Mouse (Mus musculus) adrenal gland, adult 18-20 months (tissue): ENCODE measurements around the gene Vav2. TPM values are rescaled to one million over a fixed set of nuclear protein-coding genes. Genes with fewer than 3 reads are reported as not detected.

Experiments
- DNase-seq, 2 experiments: peaks; one replicate each; pipeline ENCODE4 v3.0.0; 2021 to 2022; ENCODE audit warnings: low spot score in 2 of 2
- total RNA-seq, 2 experiments: library from RNA; stranded (reverse); gene quantifications; 1 replicate in 1 of 2; 2 replicates in 1 of 2; pipeline ENCODE4 v1.2.3; 2021

The Vav2 gene
- total RNA-seq, 2 experiments from 2014 or later = 24.5 to 25.2 TPM

DNA sequence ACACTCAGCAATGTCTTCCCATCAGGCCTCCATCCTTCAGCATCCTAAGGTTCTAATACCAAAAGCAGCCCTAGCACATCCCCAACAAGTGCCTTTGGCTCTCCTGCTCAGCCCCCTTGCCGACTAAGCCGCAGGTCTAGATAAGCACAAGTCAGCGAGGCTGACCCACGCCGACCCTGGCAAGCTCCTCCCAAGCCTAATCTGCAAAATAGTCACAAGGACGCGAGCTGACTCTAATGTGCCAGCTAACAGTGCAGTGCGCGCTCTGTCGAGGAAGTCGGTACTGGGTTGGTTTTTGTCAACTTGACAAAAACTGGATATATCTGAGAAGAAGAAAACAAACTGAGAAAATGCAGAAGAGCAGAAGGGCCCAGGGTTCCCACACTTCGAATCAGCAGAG, 53.5 kb downstream of the Vav2 start:
- peak in 1 of 2 experiments; percentile 48 for DNase-seq

DNA sequence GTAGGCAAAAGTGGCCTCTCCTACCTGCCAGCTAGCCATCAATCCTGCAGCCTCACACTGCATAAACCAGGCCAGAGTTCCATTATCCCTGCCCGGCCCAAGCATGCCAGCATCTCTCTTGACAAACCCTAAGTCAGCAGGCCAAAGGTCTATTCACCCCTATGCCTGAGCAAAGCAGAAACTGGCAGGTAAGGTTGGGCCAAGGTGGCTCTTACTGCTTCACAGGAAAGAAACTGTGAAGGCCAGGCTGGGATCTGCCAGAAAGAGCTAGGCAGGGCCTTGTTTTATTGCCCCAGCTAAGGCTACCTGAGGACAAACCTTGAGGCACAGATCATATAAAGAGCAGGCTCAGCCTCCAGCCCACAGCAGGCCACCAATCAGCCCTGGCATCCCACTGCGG, 55.4 kb downstream of the Vav2 start:
- no peak for DNase-seq

DNA sequence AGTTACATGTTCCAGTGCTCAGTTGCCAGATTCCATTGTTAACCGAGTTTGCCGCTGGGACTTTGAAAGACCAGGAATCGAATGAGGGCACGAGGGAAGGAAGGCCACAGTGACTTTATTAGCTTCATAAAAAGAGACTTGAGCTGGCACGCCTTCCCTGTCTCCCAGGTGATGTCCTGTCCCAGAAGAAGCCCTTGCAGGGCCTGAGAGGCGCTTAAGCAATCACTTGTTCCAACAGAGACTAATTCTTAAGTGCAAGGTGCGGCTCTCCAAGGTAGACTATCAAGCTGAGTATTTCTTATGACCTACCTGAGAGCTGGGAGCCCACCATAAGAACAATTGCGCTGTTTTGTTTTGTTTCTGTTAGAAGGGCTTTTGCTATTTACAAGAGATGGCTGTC, 57.9 kb downstream of the Vav2 start:
- DNase-seq = no peak

- DNase-seq = no peak
Measured at GRCm38 (mm10) chr2:27365296-27365695, 61.5 kb downstream of the Vav2 start.

DNA sequence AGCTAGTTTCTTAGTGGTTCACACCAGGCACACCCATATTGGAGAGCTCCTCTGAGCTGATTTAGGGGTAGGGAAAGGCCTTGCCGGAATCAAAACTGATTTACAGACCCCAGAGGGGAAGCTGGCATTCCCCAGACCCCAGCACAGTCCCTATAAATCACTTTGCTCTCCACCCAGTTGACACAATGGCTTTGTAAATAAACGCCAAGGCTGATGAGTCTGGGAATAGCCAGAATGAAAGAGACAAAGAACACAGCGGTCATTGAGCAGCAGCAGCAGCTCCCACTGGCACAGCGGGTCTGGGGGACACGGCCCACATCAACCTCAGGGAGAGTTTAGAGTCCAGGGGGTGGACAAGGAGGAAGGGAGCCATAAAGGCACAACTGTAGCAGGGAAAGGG, 65.0 kb downstream of the Vav2 start:
- no peak for DNase-seq

DNA sequence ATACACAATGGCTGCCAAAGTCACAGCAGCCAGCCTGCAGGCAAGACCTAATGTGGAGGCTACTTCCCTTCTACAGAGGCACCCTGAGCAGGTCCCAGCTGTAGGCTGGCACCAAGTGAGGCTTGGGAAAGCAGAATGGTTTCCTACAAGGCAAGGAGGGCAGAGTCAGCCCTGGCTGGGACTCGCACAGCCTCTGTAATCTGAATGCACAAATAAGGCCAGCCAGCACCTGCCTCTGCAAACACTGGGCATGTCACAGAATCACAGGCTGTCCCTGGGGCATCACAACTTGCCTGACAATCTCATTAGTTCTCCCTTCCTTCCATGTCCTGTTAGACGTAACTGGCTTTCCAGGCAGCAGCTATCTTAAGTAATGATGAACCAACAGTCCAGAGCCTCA, 68.4 kb downstream of the Vav2 start:
- no peak for DNase-seq

DNA sequence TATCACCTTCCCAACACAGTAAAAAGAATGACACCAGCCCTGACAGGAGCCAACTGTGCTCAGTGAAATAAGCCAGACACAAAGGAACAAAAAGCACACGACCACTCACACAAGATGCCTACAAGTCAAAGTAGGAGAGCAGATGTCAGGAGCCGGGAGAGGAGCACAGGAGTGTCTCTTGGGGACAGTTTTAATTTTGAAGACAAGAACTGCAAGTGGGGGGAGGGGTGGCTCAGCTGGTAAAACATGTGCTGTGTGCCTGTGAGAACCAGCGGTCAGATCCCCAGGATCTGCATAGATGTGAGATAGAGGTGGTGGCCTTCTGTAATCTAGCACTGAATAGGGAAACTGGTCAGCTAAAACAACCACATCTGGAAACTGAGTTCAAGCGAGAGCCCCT, 71.1 kb downstream of the Vav2 start:
- DNase-seq = no peak

DNA sequence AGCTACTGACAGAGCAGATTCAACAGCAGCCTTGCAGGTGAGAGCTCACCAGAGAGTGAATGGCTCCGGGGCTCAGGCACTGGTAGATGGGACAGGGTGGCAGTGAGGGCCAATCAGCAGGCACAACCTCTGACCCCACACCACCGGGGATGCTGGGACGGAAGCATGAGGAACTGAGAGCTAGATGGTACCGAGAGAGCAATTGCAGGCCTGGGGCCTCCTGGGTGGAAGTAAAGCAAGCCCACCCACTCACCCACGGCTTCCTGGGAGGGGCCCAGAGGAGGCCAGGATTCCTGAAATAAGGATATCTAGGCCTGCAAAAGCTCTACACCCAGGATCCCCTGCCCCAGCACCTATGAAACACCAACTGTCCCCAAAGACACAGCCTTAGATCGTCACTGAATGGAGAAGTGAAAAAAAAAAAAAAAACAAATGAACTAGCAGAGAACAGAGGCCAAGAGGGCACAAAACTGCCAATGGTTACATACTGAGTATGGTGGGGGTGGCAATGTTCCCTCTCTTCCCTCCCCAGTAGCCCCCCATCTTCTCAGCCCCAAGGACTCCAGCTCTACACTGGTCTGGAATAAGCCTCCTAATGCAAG, 72.1 kb downstream of the Vav2 start:
- no peak for DNase-seq

DNA sequence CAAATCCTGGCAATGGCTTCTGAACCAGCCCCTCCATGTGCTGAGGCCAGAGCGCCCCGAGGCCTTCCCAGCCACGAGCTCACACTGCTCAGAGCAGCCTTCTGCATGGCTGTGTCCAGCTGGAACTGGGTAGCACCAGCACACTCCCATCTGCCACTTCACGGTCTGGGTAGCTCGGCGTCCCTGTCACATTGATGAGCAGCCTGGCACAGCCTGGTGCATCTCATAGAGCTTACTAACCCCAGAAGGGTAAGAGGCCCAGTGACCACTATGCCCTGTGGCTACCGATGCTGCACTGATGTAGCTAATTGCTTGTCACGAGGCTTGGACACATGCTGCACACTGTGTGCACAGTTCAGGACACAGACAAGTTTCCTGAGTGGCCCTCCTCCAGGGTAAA, 74.1 kb downstream of the Vav2 start:
- DNase-seq = no peak

- no peak for DNase-seq
Measured at GRCm38 (mm10) chr2:27350371-27350770, 76.5 kb downstream of the Vav2 start.

- DNase-seq = peak in 1 of 2 experiments; percentile 26
Measured at GRCm38 (mm10) chr2:27343984-27344453, 82.8 kb downstream of the Vav2 start.

GRCm38 (mm10) chr2:27340682-27341081, 86.2 kb downstream of the Vav2 start:
- no peak for DNase-seq

- DNase-seq = no peak
Measured at GRCm38 (mm10) chr2:27339051-27339450, 87.8 kb downstream of the Vav2 start.

- DNase-seq = no peak
Measured at GRCm38 (mm10) chr2:27337261-27337660, 89.6 kb downstream of the Vav2 start.

DNA sequence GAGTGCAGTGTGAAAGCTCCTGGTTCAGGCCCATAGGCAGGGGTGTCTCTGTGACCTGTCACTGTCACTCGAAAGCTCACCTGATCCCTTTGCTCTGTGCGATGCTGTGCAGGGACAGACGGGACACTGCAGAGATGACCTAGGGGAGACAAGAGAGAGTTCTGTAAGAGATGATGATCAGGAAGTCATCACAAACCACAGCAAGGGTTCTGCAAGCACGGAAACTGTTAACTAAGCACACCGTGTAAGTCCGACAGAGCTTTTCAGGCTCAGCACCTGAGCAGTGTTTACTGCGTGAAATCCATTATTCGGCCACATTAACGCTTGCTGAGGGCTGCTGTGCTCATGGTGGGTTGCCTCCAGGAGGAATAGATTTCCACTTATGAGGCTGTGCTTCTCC, 90.2 kb downstream of the Vav2 start:
- no peak for DNase-seq

DNA sequence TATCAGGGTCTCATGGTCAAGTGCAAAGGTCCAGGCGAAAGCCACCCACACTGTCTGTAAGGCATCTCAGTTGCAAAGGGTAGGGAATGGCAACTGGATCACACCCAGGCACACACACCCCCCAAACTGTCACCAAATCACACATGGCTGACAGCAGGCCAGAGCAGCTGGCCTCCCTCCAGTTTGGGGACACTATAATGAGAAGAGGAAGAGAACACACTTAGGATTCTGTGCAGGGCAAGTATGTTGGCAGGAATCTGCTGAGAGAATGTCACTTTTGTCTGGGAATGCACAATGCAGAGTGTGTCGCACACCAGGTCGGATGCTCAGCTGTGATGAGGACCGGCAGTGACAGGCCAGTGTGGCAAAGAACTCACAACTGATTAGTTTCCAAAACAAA, 92.0 kb downstream of the Vav2 start:
- DNase-seq = no peak

GRCm38 (mm10) chr2:27331560-27331959, 95.3 kb downstream of the Vav2 start:
- DNase-seq = no peak

DNA sequence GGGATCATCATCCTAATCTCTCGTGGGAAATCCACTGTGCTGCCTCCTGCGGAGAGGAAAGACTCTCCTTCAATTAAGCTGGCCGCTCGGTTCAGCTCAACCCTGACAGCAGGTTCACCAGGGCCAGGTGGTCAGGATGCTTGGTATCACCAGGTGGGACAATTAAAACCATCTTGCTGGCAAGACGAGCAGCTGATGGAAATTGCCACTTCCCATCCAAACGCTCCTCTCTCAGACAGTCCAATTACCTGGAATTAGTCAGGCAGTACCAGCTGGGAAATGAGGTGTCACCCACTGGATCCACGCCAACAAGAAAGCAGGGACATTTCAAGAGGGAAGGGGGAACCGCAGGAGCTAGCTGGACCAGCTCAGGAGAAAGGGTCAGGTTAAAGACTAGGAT, 96.4 kb downstream of the Vav2 start:
- no peak for DNase-seq

GRCm38 (mm10) chr2:27329386-27330060, 97.3 kb downstream of the Vav2 start:
- DNase-seq = peak in 1 of 2 experiments; percentile 56

- peak; percentile 44 to 53 for DNase-seq
Measured at GRCm38 (mm10) chr2:27328613-27329041, 98.2 kb downstream of the Vav2 start.

GRCm38 (mm10) chr2:27327886-27328285, 98.9 kb downstream of the Vav2 start:
- no peak for DNase-seq

DNA sequence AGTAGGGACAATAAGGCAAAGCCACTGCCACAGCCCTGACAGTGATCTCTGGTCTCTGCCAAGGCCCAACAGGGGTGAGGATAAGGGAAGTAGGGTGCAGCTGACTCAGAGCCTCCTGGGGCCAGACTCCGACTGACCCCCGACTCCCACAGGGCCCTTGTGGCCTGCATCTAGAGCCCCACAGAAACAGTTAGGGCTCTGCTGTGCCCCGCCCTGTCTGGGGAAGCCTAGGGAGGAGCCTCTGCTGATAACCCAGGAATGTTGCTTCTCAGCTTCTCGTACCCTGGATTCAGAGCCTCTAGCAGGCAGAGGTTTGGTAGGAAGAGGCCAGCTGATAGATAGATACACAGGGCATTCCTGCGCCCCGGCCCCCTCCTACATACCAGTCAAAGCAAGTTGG, 99.8 kb downstream of the Vav2 start:
- no peak for DNase-seq

- no peak for DNase-seq
Measured at GRCm38 (mm10) chr2:27326357-27326756, 100.5 kb downstream of the Vav2 start.
